Mouse (Mus musculus) neural tube, embryonic 11.5 days (tissue): Measurements from ENCODE around the gene Prok1. TPM values are rescaled to one million over a fixed set of nuclear protein-coding genes. Genes with fewer than 3 reads are reported as not detected.

Experiments
- ATAC-seq: fragments of 200-750 bp; cut with Nextera tagmentation; 2 replicates; pipeline ENCODE4 v1.8.0; 2017; ENCODE audit warnings: moderate number of reproducible peaks, mild to moderate bottlenecking, moderate TSS enrichment, moderate library complexity; ENCODE audit not compliant: insufficient read depth, low FRiP score, low TSS enrichment
- DNase-seq: peaks from one replicate; pipeline ENCODE4 v3.0.0-alpha.2; 2015; ENCODE audit warnings: low spot score
- H3K27ac ChIP-seq: fragments of 300-500 bp; sonication (generic); 2 replicates; pipeline ENCODE4 v1.5.1; 2014; ENCODE audit warnings: low read depth, mild to moderate bottlenecking, low read length
- H3K27me3 ChIP-seq: fragments of 300-500 bp; sonication (generic); 2 replicates; pipeline ENCODE4 v1.6.1; 2014; ENCODE audit warnings: mild to moderate bottlenecking, low read length, mixed read lengths; ENCODE audit not compliant: control insufficient read depth, insufficient read depth
- H3K36me3 ChIP-seq: fragments of 300-500 bp; sonication (generic); 2 replicates; pipeline ENCODE4 v1.6.1; 2014; ENCODE audit warnings: mild to moderate bottlenecking, low read length, moderate library complexity, mixed read lengths; ENCODE audit not compliant: control insufficient read depth, insufficient read depth
- H3K4me1 ChIP-seq: fragments of 300-500 bp; sonication (generic); 2 replicates; pipeline ENCODE4 v1.6.1; 2014; ENCODE audit warnings: low read length, mixed read lengths; ENCODE audit not compliant: control insufficient read depth, insufficient read depth
- H3K4me2 ChIP-seq: fragments of 300-500 bp; sonication (generic); 2 replicates; pipeline ENCODE4 v1.6.1; 2014; ENCODE audit warnings: low read depth, mild to moderate bottlenecking, moderate library complexity
- H3K4me3 ChIP-seq: fragments of 300-500 bp; sonication (generic); 2 replicates; pipeline ENCODE4 v1.5.1; 2014; ENCODE audit warnings: low read depth, low read length
- H3K9ac ChIP-seq: fragments of 300-500 bp; sonication (generic); 2 replicates; pipeline ENCODE4 v1.6.1; 2014; ENCODE audit warnings: mild to moderate bottlenecking, low read length
- H3K9me3 ChIP-seq: fragments of 300-500 bp; sonication (generic); 2 replicates; pipeline ENCODE4 v1.6.1; 2016; ENCODE audit warnings: low read length; ENCODE audit not compliant: control insufficient read depth
- WGBS: fragments of 180-500 bp; shearing (Covaris S2); extraction: QIAGEN DNeasy Blood & Tissue Kit; methylation state at CpG from one replicate; pipeline ENCODE4 v1.1.7; 2014; 5-methylcytosine and 5-hydroxymethylcytosine counted together
- polyA plus RNA-seq: library from polyadenylated mRNA; unstranded; fragments of >200 nt; fragmentation: Nextera tagmentation; extraction: Ambion mirVana; gene quantifications from 2 replicates; pipeline ENCODE4 v1.2.1, GENCODE M21; 2014

Prok1 gene
- polyA plus RNA-seq, 1 experiment from 2014 or later, result not detected

DNA sequence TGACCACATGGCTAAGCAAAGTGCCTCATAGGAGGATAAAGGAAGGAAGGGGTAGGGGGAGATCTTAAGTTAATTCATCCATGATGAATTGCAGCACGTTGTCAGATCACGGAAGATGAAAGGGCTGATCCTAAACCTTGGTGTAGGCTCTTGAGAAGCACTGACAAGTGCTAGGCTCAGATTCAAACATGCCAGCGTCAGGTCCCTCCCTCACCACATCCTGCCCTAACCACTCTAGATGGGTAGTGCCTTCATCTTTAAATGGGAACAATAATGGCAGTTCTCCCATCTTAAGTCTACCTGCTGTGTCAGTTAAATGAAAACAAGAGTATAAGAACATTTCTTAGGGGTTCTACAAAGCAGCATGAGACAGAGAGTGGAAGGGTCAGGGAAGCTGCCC lies 53.9 kb downstream of the Prok1 start:
- DNase-seq, result no peak
- Histone ChIP-seq H3K9ac (no peak overlapping the region), H3K4me3 (no peak overlapping the region), H3K4me1 (no peaks in the 10 kb centered on the region), H3K27me3 (no peaks in the 10 kb centered on the region), H3K4me2 (no peak overlapping the region), H3K36me3 (no peaks in the 10 kb centered on the region), H3K9me3 (no peaks in the 10 kb centered on the region), H3K27ac (no peak overlapping the region)
- 77% methylated on average over 3 of the region's 3 CpGs for WGBS
- no peak for ATAC-seq

DNA sequence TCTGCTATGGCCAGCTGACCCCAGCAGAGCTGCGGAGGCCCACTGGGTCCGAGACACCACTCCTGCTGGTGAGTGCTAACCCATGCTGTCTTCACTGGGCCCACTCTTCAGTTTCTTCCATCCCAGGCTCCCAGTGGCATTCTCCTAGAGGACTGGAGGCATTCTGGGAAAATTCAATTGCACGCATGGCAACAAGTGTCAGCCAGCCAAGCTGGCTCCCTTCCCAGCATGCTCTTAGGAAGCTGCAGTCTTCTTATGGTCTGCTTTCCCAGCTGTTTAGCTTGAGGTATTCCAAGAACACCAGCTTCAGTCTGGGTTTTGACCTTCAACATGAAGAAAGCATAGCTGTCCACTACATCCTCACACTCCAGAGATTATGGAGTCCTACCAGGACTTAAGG lies 56.3 kb downstream of the Prok1 start:
- H3K4me2 ChIP-seq, result no peak overlapping the region
- DNase-seq (no peak), ATAC-seq (no peak)
- no peak overlapping the region for H3K9ac ChIP-seq
- no peaks in the 10 kb centered on the region for H3K4me1 ChIP-seq
- no peaks in the 10 kb centered on the region for H3K27me3 ChIP-seq
- 91% methylated on average over 3 of the region's 3 CpGs for WGBS
- H3K4me3 ChIP-seq, result no peak overlapping the region
- no peak overlapping the region for H3K27ac ChIP-seq
- no peaks in the 10 kb centered on the region for H3K9me3 ChIP-seq
- H3K36me3 ChIP-seq, result no peaks in the 10 kb centered on the region

Other genes with a start within 250 kb of the Prok1 start
- 2.9 and 3.6 TPM in 2 replicates for gene Kcna3, start 203.5 kb downstream of the Prok1 start, polyA plus RNA-seq
- gene Kcna2, start 138.6 kb downstream of the Prok1 start, polyA plus RNA-seq, result 0.17 and 0.24 TPM in 2 replicates
- gene Kcna10, start 56.7 kb downstream of the Prok1 start, polyA plus RNA-seq, result not detected in 2 replicates
- gene Cym, start 18.0 kb downstream of the Prok1 start, polyA plus RNA-seq, result not detected in 2 replicates
- gene A630076J17Rik, start 9.1 kb downstream of the Prok1 start, polyA plus RNA-seq, result not detected in 2 replicates
- gene Lamtor5, start 39.2 kb upstream of the Prok1 start, polyA plus RNA-seq, result 187 and 189 TPM in 2 replicates
- 1.6 and 1.9 TPM in 2 replicates for gene Slc16a4, start 51.5 kb upstream of the Prok1 start, polyA plus RNA-seq
- 17.2 and 18.3 TPM in 2 replicates for gene Rbm15, start 94.0 kb upstream of the Prok1 start, polyA plus RNA-seq
- 0.05 and 0.58 TPM in 2 replicates for gene Kcnc4, start 219.8 kb upstream of the Prok1 start, polyA plus RNA-seq